Mouse (Mus musculus) stomach, embryonic 16.5 days (tissue): ENCODE results near the gene 1500011B03Rik. TPM values are rescaled to one million over a fixed set of nuclear protein-coding genes. Genes with fewer than 3 reads are reported as not detected.
A peak's percentile ranks its signal among the peaks of the same experiment; 100 is the strongest.

Source experiments
- ATAC-seq: fragments of 200-750 bp; cut with Nextera tagmentation; 2 replicates; pipeline ENCODE4 v1.8.0; 2017; ENCODE audit warnings: moderate number of reproducible peaks, moderate TSS enrichment; ENCODE audit not compliant: insufficient read depth, low FRiP score
- H3K27ac ChIP-seq: fragments of 300-500 bp; sonication (generic); 2 replicates; pipeline ENCODE4 v1.5.1; 2014; ENCODE audit warnings: low read length
- H3K27me3 ChIP-seq: fragments of 300-500 bp; sonication (generic); 2 replicates; pipeline ENCODE4 v1.6.1; 2014; ENCODE audit warnings: low read length, control low read depth, mixed read lengths; ENCODE audit not compliant: control insufficient read depth, insufficient read depth
- H3K36me3 ChIP-seq: fragments of 300-500 bp; sonication (generic); 2 replicates; pipeline ENCODE4 v1.6.1; 2014; ENCODE audit warnings: low read length; ENCODE audit not compliant: control insufficient read depth, insufficient read depth
- H3K4me1 ChIP-seq: fragments of 300-500 bp; sonication (generic); 2 replicates; pipeline ENCODE4 v1.6.1; 2014; ENCODE audit warnings: low read length, control low read depth, mixed read lengths; ENCODE audit not compliant: control insufficient read depth, insufficient read depth
- H3K4me2 ChIP-seq: fragments of 300-500 bp; sonication (generic); 2 replicates; pipeline ENCODE4 v1.6.1; 2014; ENCODE audit warnings: low read depth, low read length, mixed read lengths
- H3K4me3 ChIP-seq: fragments of 300-500 bp; sonication (generic); replicated peaks from 2 replicates; pipeline ENCODE4 v1.5.1; 2014; ENCODE audit warnings: mild to moderate bottlenecking, low read length
- H3K9ac ChIP-seq: fragments of 300-500 bp; sonication (generic); 2 replicates; pipeline ENCODE4 v1.6.1; 2014; ENCODE audit warnings: low read length
- H3K9me3 ChIP-seq: fragments of 300-500 bp; sonication (generic); replicated peaks from 2 replicates; pipeline ENCODE4 v1.6.1; 2016; ENCODE audit warnings: low read length, control low read depth; ENCODE audit not compliant: control insufficient read depth
- WGBS: fragments of 180-500 bp; shearing (Covaris S2); extraction: QIAGEN DNeasy Blood & Tissue Kit; methylation state at CpG from one replicate; pipeline ENCODE4 v1.1.7; 2014; 5-methylcytosine and 5-hydroxymethylcytosine counted together
- polyA plus RNA-seq: library from polyadenylated mRNA; unstranded; fragments of >200 nt; fragmentation: Nextera tagmentation; extraction: Ambion mirVana; gene quantifications from 2 replicates; pipeline ENCODE4 v1.2.1, GENCODE M21; 2015

1500011B03Rik gene
- polyA plus RNA-seq, 1 experiment from 2014 or later, result 66.8 TPM

DNA sequence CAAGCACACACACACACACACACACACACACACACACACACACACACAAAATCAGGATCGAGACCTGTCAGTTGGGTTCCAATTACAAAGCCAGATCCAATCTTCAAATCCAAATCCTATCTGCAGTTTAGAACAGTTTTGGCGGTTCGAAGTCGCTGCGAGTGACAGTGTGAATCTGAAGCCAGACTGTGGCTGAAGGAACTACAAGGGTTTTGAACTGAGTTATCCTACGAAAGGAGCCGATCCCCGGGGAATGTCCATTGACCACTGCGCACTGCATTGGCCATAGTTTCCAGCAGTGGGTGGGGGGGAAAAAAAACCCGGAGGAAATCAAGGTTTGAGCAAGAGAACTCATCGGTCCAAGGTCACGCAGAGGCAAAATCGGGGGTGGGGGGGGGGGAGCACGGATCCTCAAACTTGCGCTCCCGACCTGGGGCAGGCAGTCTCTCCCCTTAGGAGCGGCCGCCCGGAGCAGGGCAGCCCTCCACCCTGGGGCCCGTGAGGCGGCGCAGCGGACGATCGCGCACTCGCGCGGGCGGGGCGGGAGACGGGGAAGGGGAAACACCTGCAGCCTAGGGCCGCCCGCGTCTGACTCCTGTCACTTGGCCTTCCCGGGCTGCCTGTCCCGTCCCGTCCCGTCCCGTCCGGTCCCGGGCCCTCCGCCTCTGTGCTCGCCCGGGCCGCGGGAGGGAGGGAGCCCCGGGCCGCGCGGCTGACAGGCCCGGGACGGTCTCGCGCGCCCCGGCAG lies 50.6 kb downstream of the 1500011B03Rik start:
- H3K9ac ChIP-seq, result peak overlapping the region; percentile 96

DNA sequence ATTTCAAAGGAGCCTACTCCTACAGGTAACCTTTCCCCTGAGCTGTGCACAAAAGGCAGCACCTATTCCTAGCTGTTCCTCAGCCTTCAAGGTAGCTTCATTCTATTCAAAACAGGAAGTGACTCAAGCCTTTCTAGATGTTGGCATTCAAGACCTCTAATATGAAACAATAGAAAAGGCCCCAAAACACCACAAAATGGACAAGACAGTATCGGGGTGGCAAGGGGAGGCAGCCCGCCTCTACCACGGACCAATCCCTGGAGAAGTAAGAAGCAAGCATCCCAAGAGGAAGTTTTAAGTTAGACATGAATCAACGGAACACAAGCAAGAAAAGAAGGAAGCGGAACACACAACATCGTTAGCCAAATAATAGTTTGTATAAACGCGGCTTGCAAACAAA lies 51.5 kb downstream of the 1500011B03Rik start:
- no peaks in the 10 kb centered on the region for H3K27me3 ChIP-seq
- H3K36me3 ChIP-seq, result no peaks in the 10 kb centered on the region
- H3K4me1 ChIP-seq, result peaks cover 19% of the 10 kb centered on the region
- peak overlapping the region; percentile 96; the same call in 1 of the 2 replicates for H3K9ac ChIP-seq
- H3K27ac ChIP-seq, result peak overlapping the region; percentile 75; the same call in 1 of the 2 replicates
- H3K4me3 ChIP-seq, result peak overlapping the region; percentile 99
- no peak for ATAC-seq
- WGBS, result 64% methylated on average over 8 of the region's 8 CpGs
- no peaks in the 10 kb centered on the region for H3K9me3 ChIP-seq
- peak overlapping the region; percentile 84 for H3K4me2 ChIP-seq

More for the DNA sequence above, 50.6 kb downstream of the 1500011B03Rik start:
- peaks cover 19% of the 10 kb centered on the region for H3K4me1 ChIP-seq
- H3K4me2 ChIP-seq, result peak overlapping the region; percentile 84
- H3K9me3 ChIP-seq, result no peaks in the 10 kb centered on the region
- ATAC-seq, result peak; percentile 42
- no peaks in the 10 kb centered on the region for H3K27me3 ChIP-seq
- peak overlapping the region; percentile 75 for H3K27ac ChIP-seq
- H3K4me3 ChIP-seq, result peak overlapping the region; percentile 99
- H3K36me3 ChIP-seq, result no peaks in the 10 kb centered on the region
- 1% methylated on average over 56 of the region's 57 CpGs for WGBS

DNA sequence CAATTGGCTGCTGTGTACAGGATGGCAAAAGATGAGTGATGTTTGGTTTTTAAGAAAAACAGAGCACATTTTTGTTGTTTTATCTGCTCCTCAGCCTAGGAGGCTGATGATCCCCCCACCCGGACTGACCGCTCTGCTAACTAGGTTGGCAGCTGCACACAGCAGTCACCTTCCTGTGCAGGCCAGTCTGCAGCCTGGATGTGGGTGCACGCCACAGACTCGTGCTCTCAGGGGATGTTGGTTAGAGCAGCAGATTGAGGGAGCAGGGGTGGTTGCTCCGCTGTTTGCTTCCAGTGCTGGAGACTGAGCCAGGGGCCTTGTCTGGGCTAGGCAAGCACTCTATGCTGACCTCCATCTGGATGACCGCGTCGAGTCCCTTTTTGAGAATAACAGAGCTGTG lies 53.5 kb downstream of the 1500011B03Rik start:
- WGBS, result 94% methylated on average over 8 of the region's 8 CpGs

DNA sequence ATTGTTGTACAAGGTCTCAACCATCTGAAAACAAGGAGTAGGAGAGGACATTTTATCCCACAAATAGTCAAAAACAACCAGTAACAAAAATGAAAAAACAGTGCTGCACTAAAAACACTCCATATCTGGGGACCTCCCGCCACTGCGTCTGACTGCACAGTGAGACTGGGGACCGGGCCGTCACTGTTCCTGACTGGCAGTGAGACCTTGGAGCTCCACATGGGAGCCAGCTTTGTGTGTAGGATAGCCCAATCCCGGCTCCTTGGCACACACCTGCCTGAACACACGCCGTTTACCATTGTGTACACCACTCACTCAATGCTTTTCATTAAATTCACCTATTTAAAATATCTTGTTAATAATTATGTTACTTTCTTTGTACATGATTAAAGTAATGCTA lies 56.1 kb downstream of the 1500011B03Rik start:
- WGBS, result 92% methylated on average over 7 of the region's 7 CpGs
- Histone ChIP-seq H3K9ac (no peak overlapping the region), H3K4me1 (peaks cover 7% of the 10 kb centered on the region; the same call in 1 of the 2 replicates), H3K9me3 (no peaks in the 10 kb centered on the region), H3K36me3 (peaks cover 22% of the 10 kb centered on the region), H3K27me3 (no peaks in the 10 kb centered on the region), H3K4me2 (no peak overlapping the region), H3K4me3 (no peak overlapping the region), H3K27ac (no peak overlapping the region)
- ATAC-seq, result no peak

More for the DNA sequence above, 53.5 kb downstream of the 1500011B03Rik start:
- ATAC-seq, result no peak
- Histone ChIP-seq H3K9ac (no peak overlapping the region), H3K36me3 (peaks cover 11% of the 10 kb centered on the region; the same call in 1 of the 2 replicates), H3K4me1 (peaks cover 10% of the 10 kb centered on the region; the same call in 1 of the 2 replicates), H3K27ac (no peak overlapping the region), H3K27me3 (no peaks in the 10 kb centered on the region), H3K4me3 (no peak overlapping the region), H3K9me3 (no peaks in the 10 kb centered on the region), H3K4me2 (no peak overlapping the region)

DNA sequence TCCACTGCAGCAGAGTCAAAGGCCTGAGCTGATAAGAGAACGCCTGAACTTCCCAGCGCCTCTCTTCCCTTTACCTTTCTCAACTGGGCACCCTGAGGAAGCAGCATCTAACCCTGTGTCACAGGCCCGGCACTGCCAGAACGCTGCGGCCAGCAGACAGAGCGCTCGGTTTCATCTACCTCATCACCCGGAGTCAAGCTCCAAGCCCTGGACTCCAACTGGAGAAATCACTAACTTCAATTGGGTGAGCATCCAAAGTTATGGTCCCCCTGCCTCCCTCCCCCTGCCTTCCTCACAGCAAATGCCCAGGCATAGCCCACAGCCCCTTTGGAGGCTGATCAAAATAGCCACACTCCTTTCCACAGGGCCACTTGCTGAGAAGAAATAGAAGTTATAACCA lies 56.6 kb downstream of the 1500011B03Rik start:
- no peaks in the 10 kb centered on the region for H3K27me3 ChIP-seq
- H3K27ac ChIP-seq, result no peak overlapping the region
- ATAC-seq, result no peak
- peaks cover 22% of the 10 kb centered on the region for H3K36me3 ChIP-seq
- no peaks in the 10 kb centered on the region for H3K9me3 ChIP-seq
- no peak overlapping the region for H3K4me2 ChIP-seq
- 0 out of 2 replicates have a peak, but pooled peaks cover 2% of the 10 kb centered on the region for H3K4me1 ChIP-seq
- no peak overlapping the region; the same call in 1 of the 2 replicates for H3K9ac ChIP-seq
- no peak overlapping the region for H3K4me3 ChIP-seq
- 92% methylated on average over 8 of the region's 8 CpGs for WGBS

- 87% methylated on average over 18 of the region's 18 CpGs for WGBS
- no peak for ATAC-seq
- Histone ChIP-seq H3K4me3 (no peak overlapping the region), H3K36me3 (peaks cover 22% of the 10 kb centered on the region), H3K27ac (no peak overlapping the region), H3K4me2 (no peak overlapping the region), H3K9ac (no peak overlapping the region), H3K9me3 (no peaks in the 10 kb centered on the region), H3K4me1 (no peaks in the 10 kb centered on the region), H3K27me3 (no peaks in the 10 kb centered on the region)
Observed at GRCm38 (mm10) chr5:114764812-114765735, 58.2 kb downstream of the 1500011B03Rik start.

DNA sequence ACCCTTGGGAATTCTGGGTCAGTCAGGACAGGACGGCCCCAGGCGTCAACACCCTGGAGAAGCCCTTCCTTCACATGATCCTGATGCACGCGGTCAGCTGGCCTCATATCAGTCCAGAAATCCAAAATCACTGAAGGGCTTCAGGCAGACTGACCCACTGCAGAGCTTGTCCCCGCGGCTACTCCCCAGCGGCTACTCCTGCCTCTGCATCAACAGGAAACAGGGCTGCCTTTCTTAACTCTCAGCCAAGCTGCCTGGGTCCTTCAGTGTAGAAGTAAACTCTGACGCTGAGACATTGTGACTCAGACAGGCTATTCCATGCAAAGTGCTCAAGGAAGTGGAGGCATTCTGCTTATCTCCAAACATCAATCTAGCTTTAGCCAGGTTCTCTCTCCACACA lies 61.3 kb downstream of the 1500011B03Rik start:
- H3K27ac ChIP-seq, result no peak overlapping the region
- no peak for ATAC-seq
- no peaks in the 10 kb centered on the region for H3K9me3 ChIP-seq
- H3K4me3 ChIP-seq, result no peak overlapping the region
- no peak overlapping the region for H3K9ac ChIP-seq
- no peaks in the 10 kb centered on the region for H3K27me3 ChIP-seq
- no peaks in the 10 kb centered on the region for H3K4me1 ChIP-seq
- 83% methylated on average over 8 of the region's 8 CpGs for WGBS
- peaks cover 22% of the 10 kb centered on the region for H3K36me3 ChIP-seq
- no peak overlapping the region for H3K4me2 ChIP-seq

DNA sequence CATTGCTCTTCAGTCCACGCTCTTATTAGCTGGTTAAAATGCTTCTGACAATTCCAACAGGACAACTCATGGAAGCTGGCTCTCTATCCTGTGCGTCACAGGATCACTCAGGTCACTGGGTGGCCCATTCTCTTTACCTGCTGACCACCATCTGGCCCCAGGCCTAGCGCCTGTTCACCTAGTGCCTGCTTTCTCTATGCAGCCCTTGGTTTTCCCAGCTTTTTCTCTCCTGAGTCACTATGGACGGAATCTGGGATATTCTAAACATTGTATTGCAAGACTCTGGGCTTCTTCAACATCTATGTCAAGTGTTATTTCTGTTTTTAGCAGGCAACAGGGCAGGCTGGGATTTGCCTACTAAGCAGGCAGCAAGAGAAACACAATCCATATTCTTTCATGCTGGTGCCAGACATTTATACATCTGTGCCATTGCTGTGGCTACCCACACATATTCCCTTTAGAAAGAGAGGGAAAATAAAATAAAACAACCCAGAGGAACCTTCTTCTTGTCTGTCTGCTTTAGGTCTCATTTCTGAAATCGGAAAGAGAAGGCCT lies 63.7 kb downstream of the 1500011B03Rik start:
- ATAC-seq, result no peak
- WGBS, result 91% methylated on average over 5 of the region's 5 CpGs
- no peaks in the 10 kb centered on the region for H3K27me3 ChIP-seq
- H3K4me1 ChIP-seq, result no peaks in the 10 kb centered on the region
- H3K36me3 ChIP-seq, result peaks cover 16% of the 10 kb centered on the region
- no peak overlapping the region for H3K4me2 ChIP-seq
- no peak overlapping the region for H3K4me3 ChIP-seq
- no peak overlapping the region for H3K9ac ChIP-seq
- no peak overlapping the region for H3K27ac ChIP-seq
- H3K9me3 ChIP-seq, result no peaks in the 10 kb centered on the region
